Mouse (Mus musculus): ENCODE measurements around the gene Wnt7b.

DNA sequence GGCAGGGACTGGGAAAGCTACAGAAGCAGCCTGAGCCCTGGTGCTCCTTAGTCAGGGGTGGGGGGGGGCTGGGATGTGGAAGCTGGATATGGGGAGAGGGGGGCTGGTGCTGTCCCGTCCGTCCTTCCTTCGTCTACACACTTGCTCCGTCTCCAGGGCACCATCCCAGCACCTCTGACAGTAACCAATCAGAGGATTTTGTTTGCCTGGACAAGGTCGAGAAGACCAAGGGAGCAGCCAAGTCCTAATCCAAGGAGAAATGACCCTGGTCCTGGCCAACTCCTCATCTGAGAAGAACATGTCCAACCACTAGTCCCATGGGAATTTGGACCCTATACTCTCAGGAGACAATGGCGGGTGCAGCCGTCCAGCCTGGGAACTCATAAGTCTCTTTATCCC is 18.4 kb upstream of the Wnt7b start:
- TF ChIP-seq CTCF (IDR thresholded peaks at IDR 0.05; ENCODE audit: control insufficient read depth, insufficient read depth, low read length) (no peak), POLR2A (IDR thresholded peaks at IDR 0.05; ENCODE audit: borderline replicate concordance, control insufficient read depth, low read depth, low read length) (no peak)
